Mouse (Mus musculus): Measurements from ENCODE around the gene Olfr1348.

- TF ChIP-seq CTCF (IDR thresholded peaks at IDR 0.05; ENCODE audit: insufficient read depth, low read depth, low read length): no peak
- no peak for TF ChIP-seq POLR2A (IDR thresholded peaks at IDR 0.05; ENCODE audit: insufficient read depth, low read depth, low read length)
These were observed 13.1 kb upstream of the Olfr1348 start for GRCm38 (mm10) chr7:6521666-6522065.
